Mouse (Mus musculus): Measurements from ENCODE around the gene Susd6. TPM values are rescaled to one million over a fixed set of nuclear protein-coding genes. Genes with fewer than 3 reads are reported as not detected.
"Not testable (repeated sequence)": the region's sequence is repeated elsewhere in the genome, so short reads cannot be mapped to it uniquely, and the experiment has no call there.

Gene Susd6
- polyA plus RNA-seq, 1 experiment from 2014 or later: 19.7 TPM

DNA sequence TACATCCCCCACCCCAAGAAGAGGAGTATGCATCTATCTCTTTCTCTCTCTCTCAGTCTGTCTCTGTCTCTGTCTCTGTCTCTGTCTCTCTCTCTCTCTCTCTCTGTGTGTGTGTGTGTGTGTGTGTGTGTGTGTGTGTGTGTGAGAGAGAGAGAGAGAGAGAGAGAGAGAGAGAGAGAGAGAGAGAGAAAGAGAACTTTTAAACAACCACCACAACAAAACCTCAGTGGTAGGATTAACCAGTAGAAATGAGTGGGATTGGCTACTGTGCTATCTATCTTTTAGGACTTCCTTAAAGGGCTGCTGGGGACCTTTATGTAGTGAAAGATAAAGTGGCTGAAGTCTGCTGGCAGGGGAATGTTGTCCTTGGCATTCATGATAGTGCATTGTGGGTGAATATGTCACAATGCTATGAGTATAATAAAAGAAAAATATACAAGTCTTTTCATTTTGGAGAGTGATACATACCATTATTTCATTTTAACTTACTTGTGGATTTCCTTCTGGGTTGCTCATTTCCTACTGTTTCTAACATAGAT, 27.5 kb downstream of the Susd6 start:
- Histone ChIP-seq H3K4me1 (peaks cover 4% of the 10 kb centered on the region; the same call in 1 of the 2 replicates), H3K27ac (no peak overlapping the region)
- no peak for ATAC-seq (ENCODE audit: insufficient number of reproducible peaks, low FRiP score, low TSS enrichment, low read depth)

DNA sequence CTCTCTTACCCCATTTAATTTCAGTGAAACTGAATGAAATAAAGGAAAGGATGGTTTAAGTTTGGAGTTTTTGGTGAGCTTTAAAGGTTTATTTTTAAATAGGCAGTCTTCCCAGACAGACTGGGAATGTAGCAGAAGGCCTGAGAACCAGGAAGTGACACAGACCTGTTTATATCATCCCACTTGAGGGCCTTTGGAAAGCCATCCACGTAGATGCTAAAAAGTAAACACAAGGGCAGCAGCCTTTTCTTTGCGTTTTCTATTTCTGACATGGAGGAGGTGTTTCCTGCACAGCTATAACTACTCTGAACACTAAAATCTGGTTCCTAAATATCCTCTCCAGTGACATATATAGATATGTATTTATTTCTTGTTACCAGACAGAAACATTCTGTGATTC, 28.7 kb downstream of the Susd6 start:
- 46% methylated on average over 2 of the region's 2 CpGs for WGBS
- not testable (repeated sequence) for H3K27me3 ChIP-seq; ATAC-seq (ENCODE audit: insufficient number of reproducible peaks, low FRiP score, low TSS enrichment, low read depth); H3K4me2 ChIP-seq; H3K36me3 ChIP-seq; H3K27ac ChIP-seq; H3K9me3 ChIP-seq; H3K4me1 ChIP-seq; H3K9ac ChIP-seq; H3K4me3 ChIP-seq

More for the DNA sequence above, 27.5 kb downstream of the Susd6 start:
- no peaks in the 10 kb centered on the region for H3K9me3 ChIP-seq
- no peak overlapping the region for H3K9ac ChIP-seq
- no peaks in the 10 kb centered on the region for H3K36me3 ChIP-seq
- H3K4me2 ChIP-seq: no peak overlapping the region
- no peaks in the 10 kb centered on the region for H3K27me3 ChIP-seq
- no peak overlapping the region for H3K4me3 ChIP-seq

DNA sequence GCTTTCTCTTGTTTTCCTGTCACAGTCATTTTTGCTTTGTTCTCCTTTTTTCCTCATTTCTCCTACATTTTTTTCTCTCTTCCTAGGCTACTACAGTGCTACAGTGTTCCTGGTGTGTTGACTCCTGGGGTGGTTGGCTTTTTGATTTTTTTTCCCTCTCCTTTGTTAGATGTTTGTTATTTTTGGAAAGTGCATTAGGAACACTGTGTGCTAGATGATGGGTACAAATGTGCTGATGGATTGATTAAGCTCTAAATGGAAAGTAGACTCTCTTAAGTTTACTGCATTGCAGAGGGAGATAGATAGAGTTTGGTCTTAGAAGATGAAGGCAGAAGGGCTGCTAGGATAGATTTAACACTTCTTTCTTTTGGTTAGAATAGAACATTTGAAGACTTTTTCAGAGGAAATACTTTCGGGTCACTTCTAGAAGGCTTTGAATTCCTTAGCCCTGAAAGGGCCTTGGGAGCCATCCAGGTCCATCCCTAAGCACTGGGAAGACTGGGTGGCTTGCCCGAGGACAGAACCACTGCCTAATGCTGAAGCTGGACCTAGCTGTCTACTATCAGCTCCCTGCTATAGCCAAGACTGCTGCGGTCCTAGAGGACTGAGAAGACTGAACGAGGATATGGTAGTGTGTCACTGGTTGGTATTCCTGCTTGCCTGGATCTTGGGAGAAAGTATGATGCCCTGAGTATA, 31.1 kb downstream of the Susd6 start:
- Histone ChIP-seq H3K27ac (no peak overlapping the region; the same call in 1 of the 2 replicates), H3K36me3 (no peaks in the 10 kb centered on the region), H3K4me2 (no peak overlapping the region), H3K9ac (no peak overlapping the region), H3K4me3 (no peak overlapping the region), H3K9me3 (no peaks in the 10 kb centered on the region), H3K27me3 (no peaks in the 10 kb centered on the region), H3K4me1 (peaks cover 4% of the 10 kb centered on the region; the same call in 1 of the 2 replicates)
- no peak for ATAC-seq (ENCODE audit: insufficient number of reproducible peaks, low FRiP score, low TSS enrichment, low read depth)
- 80% methylated on average over 4 of the region's 4 CpGs for WGBS

GRCm38 (mm10) chr12:80822533-80822932, 32.2 kb downstream of the Susd6 start:
- H3K36me3 ChIP-seq: no peaks in the 10 kb centered on the region
- no peak overlapping the region for H3K4me2 ChIP-seq
- ATAC-seq (ENCODE audit: insufficient number of reproducible peaks, low FRiP score, low TSS enrichment, low read depth): no peak
- no peaks in the 10 kb centered on the region for H3K9me3 ChIP-seq
- H3K27me3 ChIP-seq: no peaks in the 10 kb centered on the region
- WGBS: 94% methylated on average over 7 of the region's 7 CpGs
- peaks cover 8% of the 10 kb centered on the region for H3K4me1 ChIP-seq
- H3K9ac ChIP-seq: no peak overlapping the region
- no peak overlapping the region for H3K27ac ChIP-seq
- no peak overlapping the region for H3K4me3 ChIP-seq

DNA sequence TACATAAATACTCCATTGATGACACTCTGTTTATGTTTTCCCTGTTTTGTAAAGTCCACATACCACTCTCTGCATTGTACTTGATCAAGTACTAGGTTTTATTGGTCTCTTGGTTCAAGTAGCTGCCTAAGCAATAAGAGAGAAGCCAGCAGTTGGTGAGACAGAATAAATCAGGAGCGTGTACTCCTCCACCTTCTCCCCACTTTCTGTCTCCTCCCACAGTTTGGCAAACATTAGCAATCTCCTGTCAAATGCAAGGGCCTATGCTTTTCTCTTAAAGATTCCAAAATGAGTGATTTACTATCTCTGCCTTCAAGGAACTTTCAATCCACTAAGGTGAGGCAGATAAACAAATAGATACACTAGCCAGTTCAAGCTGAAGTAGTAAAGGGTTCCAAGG, 33.9 kb downstream of the Susd6 start:
- no peak overlapping the region for H3K4me2 ChIP-seq
- no peak overlapping the region for H3K4me3 ChIP-seq
- no peak overlapping the region for H3K27ac ChIP-seq
- no peak for ATAC-seq (ENCODE audit: insufficient number of reproducible peaks, low FRiP score, low TSS enrichment, low read depth)
- 45% methylated on average over 1 of the region's 1 CpGs for WGBS
- no peak overlapping the region for H3K9ac ChIP-seq
- no peaks in the 10 kb centered on the region for H3K27me3 ChIP-seq
- peaks cover 16% of the 10 kb centered on the region for H3K4me1 ChIP-seq
- H3K36me3 ChIP-seq: peaks cover 7% of the 10 kb centered on the region; the same call in 1 of the 2 replicates
- no peaks in the 10 kb centered on the region for H3K9me3 ChIP-seq

- no peak overlapping the region for H3K27ac ChIP-seq
- H3K36me3 ChIP-seq: peaks cover 11% of the 10 kb centered on the region; the same call in 1 of the 2 replicates
- no peak overlapping the region for H3K4me3 ChIP-seq
- WGBS: 41% methylated on average over 1 of the region's 1 CpGs
- H3K9me3 ChIP-seq: no peaks in the 10 kb centered on the region
- no peak for ATAC-seq (ENCODE audit: insufficient number of reproducible peaks, low FRiP score, low TSS enrichment, low read depth)
- H3K4me2 ChIP-seq: no peak overlapping the region
- no peak overlapping the region for H3K9ac ChIP-seq
- H3K27me3 ChIP-seq: no peaks in the 10 kb centered on the region
- H3K4me1 ChIP-seq: peaks cover 22% of the 10 kb centered on the region
These were observed 36.1 kb downstream of the Susd6 start for GRCm38 (mm10) chr12:80826423-80826822.

- 39% methylated on average over 5 of the region's 5 CpGs for WGBS
- H3K36me3 ChIP-seq: peaks cover 13% of the 10 kb centered on the region; the same call in 1 of the 2 replicates
- H3K4me2 ChIP-seq: no peak overlapping the region
- H3K4me3 ChIP-seq: no peak overlapping the region
- peak overlapping the region; percentile 74; the same call in 1 of the 2 replicates for H3K27ac ChIP-seq
- no peak overlapping the region for H3K9ac ChIP-seq
- H3K4me1 ChIP-seq: peaks cover 18% of the 10 kb centered on the region
- ATAC-seq (ENCODE audit: insufficient number of reproducible peaks, low FRiP score, low TSS enrichment, low read depth): no peak
- no peaks in the 10 kb centered on the region for H3K9me3 ChIP-seq
- H3K27me3 ChIP-seq: no peaks in the 10 kb centered on the region
These were observed 37.2 kb downstream of the Susd6 start for GRCm38 (mm10) chr12:80827464-80828015.

GRCm38 (mm10) chr12:80828020-80828419, 37.7 kb downstream of the Susd6 start:
- Histone ChIP-seq H3K27ac (no peak overlapping the region; the same call in 1 of the 2 replicates), H3K4me2 (no peak overlapping the region), H3K27me3 (no peaks in the 10 kb centered on the region), H3K4me1 (peaks cover 18% of the 10 kb centered on the region), H3K36me3 (peaks cover 13% of the 10 kb centered on the region; the same call in 1 of the 2 replicates), H3K9me3 (no peaks in the 10 kb centered on the region), H3K4me3 (no peak overlapping the region), H3K9ac (no peak overlapping the region)
- 81% methylated on average over 5 of the region's 5 CpGs for WGBS
- no peak for ATAC-seq (ENCODE audit: insufficient number of reproducible peaks, low FRiP score, low TSS enrichment, low read depth)

- Histone ChIP-seq H3K4me1 (peaks cover 18% of the 10 kb centered on the region), H3K9me3 (no peaks in the 10 kb centered on the region), H3K36me3 (peaks cover 13% of the 10 kb centered on the region; the same call in 1 of the 2 replicates), H3K4me2 (no peak overlapping the region), H3K27me3 (no peaks in the 10 kb centered on the region), H3K9ac (no peak overlapping the region), H3K4me3 (no peak overlapping the region), H3K27ac (no peak overlapping the region)
- 91% methylated on average over 2 of the region's 2 CpGs for WGBS
- no peak for ATAC-seq (ENCODE audit: insufficient number of reproducible peaks, low FRiP score, low TSS enrichment, low read depth)
These were observed 38.6 kb downstream of the Susd6 start for GRCm38 (mm10) chr12:80828951-80829350.

DNA sequence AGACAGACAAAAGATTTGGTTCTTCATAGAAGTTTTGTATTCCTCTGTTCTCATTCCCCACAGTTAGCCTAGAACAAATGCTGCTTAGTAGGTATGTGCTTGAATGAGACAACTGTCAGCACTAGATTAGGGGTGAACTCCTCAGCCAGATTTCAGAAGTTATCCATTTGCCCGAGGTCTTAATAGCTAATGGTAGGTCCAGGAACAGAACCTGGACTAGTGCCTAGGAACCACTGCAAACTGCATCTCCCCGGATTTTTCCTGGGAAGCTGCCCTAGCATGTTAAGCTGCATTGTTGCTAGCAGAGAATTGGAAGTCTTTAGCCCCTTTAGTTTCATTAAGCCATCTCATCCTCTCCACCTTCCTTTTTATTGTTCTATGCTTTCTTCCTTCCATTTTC, 39.9 kb downstream of the Susd6 start:
- Histone ChIP-seq H3K9me3 (no peaks in the 10 kb centered on the region), H3K9ac (no peak overlapping the region), H3K4me1 (peaks cover 18% of the 10 kb centered on the region), H3K4me2 (no peak overlapping the region), H3K4me3 (no peak overlapping the region), H3K27ac (0 out of 2 replicates have a peak overlapping the region, but pooled peaks have one; percentile 4), H3K36me3 (peaks cover 13% of the 10 kb centered on the region; the same call in 1 of the 2 replicates), H3K27me3 (no peaks in the 10 kb centered on the region)
- WGBS: 54% methylated on average over 2 of the region's 2 CpGs
- no peak for ATAC-seq (ENCODE audit: insufficient number of reproducible peaks, low FRiP score, low TSS enrichment, low read depth)

DNA sequence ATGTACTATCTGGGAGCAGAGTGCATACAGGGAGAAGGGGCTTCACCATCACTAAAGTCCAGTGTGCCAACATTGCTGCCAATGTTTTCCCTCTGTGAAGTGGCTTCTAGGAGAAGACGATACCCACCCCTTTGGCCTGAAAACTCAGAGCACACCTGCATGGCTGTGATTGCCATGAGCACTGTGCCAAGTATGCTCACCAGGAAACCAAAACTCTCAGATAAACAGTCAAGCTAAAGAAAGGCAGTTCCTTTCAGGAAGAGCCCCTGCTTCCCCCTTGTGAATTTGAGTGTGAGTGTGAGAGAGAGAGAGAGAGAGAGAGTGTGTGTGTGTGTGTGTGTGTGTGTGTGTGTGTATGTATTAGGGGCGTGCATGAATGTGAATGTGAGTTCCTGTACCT, 40.5 kb downstream of the Susd6 start:
- Histone ChIP-seq H3K36me3 (peaks cover 13% of the 10 kb centered on the region; the same call in 1 of the 2 replicates), H3K27ac (0 out of 2 replicates have a peak overlapping the region, but pooled peaks have one; percentile 27), H3K4me1 (peaks cover 18% of the 10 kb centered on the region), H3K9ac (no peak overlapping the region), H3K27me3 (no peaks in the 10 kb centered on the region), H3K4me3 (no peak overlapping the region), H3K9me3 (no peaks in the 10 kb centered on the region), H3K4me2 (no peak overlapping the region)
- no peak for ATAC-seq (ENCODE audit: insufficient number of reproducible peaks, low FRiP score, low TSS enrichment, low read depth)
- 77% methylated on average over 2 of the region's 2 CpGs for WGBS

- no peak for ATAC-seq (ENCODE audit: insufficient number of reproducible peaks, low FRiP score, low TSS enrichment, low read depth)
- Histone ChIP-seq H3K27ac (no peak overlapping the region), H3K4me2 (no peak overlapping the region), H3K4me3 (no peak overlapping the region), H3K36me3 (peaks cover 13% of the 10 kb centered on the region; the same call in 1 of the 2 replicates), H3K9me3 (no peaks in the 10 kb centered on the region), H3K9ac (no peak overlapping the region), H3K27me3 (no peaks in the 10 kb centered on the region), H3K4me1 (peaks cover 16% of the 10 kb centered on the region)
- 63% methylated on average over 1 of the region's 1 CpGs for WGBS
These were observed 42.0 kb downstream of the Susd6 start for GRCm38 (mm10) chr12:80832313-80832712.
